Mouse (Mus musculus): Measurements from ENCODE around the gene Zeb2. TPM values are rescaled to one million over a fixed set of nuclear protein-coding genes. Genes with fewer than 3 reads are reported as not detected.
"Not testable (repeated sequence)": the region's sequence is repeated elsewhere in the genome, so short reads cannot be mapped to it uniquely, and the experiment has no call there.

The Zeb2 gene
- polyA plus RNA-seq, 1 experiment, result 57.8 TPM

DNA sequence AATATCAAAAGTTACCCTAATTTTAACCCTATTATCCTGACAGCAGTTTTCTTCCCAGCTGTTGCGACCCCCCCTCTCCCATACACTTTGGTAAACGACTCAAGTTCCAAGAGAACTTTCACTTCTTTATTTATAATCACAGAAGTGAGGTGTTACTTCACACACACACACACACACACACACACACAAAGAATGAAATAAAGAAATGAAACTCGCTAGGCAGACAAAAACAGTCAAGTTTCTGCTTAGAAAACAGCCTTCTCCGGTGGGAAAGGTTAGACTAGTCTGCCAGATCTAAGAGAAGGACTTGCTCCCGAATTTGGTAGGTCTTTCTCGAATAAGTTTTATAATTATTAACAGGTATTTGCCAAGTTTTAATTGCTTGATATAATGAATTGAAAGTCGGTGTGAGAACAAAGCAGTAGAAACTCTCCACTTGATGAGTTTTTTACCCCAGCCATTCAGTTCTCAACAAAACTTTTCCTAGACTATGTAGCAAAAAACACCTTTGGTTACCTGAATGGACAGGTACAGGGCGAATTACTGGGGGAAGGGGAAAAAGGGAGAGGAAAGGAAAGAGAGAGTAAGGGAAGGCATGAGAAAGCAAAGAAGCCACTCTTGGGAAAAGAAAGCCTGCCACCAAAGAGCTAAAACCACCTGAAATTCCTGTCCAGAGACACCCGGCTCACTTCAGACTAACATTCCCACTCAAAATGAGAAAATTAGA lies 5.0 kb downstream of the Zeb2 start:
- DNase-seq (ENCODE audit: low read depth), result no peak

DNA sequence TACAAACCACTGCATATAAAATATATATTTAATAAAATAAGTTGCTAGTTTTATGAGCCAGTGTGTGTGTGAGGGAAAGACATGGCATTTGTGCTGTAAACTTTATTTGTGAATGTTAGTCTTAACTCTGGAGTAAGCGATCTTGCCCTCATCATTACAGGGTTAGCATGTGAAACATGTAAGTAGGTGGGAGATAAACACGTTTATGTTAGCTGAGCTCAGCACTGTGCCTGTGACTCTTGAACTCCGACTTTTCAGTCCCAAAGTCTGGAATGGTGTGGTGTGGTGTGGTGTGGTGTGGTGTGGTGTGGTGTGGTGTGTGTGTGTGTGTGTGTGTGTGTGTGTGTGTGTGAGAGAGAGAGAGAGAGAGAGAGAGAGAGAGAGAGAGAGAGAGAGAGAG lies 5.6 kb downstream of the Zeb2 start:
- DNase-seq (ENCODE audit: low read depth), result not testable (repeated sequence)

DNA sequence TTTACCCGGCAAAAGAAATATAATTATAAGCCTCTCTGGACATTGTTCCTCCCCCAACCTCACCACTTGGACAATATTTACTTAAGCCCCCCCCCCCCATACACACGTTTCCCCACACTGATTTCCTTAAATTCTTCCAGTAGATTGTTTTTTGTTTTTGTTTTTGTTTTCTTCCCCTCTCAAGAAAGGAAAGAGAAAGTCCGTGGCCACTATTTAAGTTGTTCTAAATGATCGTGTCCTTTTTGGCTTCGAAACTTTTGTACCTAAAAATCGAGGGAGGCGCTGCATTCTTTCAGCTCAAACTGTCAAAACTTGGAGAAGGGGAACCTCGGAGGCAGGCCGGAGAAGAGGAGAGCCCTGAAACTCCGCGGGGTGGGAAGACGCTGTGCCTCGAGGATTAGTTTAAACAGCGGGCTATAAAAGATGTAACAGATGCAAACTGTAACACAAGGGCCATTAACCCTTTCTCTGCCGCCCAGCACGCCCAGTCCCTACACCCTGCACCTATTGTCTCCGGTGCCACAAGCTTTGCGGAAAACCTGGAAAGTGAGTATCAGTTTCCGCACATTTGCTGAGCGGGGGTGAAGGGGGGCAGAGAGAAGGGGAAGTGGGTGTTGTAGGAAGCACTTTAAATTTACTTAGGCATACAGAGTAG lies 6.3 kb downstream of the Zeb2 start:
- no peak for DNase-seq (ENCODE audit: low read depth)

DNA sequence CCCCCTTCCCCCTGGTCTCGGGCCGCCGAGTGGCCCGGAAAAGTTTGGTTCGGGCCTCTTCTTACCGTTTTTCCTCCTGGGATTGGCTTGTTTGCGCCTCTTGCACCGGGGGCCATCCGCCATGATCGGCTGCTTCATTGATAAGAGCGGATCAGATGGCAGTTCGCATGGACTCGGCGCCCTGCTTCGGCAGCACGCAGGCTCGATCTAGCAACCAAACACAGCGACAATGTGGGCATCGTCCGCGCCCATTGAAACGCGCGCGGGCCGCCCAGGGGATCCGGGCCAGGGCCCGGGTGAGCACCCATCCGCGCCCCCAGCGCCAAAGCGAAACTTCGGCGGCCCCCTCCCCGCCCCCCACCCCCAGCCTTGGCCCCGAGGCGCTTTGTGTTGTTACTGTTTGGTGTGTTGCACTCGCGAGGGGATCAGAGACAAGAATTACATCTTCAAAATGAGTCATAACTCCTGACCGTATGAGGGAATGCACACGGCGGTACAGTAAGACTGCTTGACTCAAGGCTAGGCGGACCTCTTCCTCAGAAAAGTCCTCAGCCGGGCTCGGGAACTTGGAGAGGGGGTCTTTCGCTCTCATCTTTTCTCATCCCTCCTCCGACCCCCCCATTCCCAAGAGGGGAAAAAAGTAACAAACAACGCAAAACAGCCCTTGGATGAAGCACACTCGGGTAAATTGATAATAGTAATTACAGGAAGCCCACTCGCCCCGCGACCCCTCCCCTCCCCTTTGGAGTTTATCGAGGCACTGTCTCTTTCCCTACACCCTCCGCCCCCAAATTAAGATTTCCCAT lies 7.0 kb downstream of the Zeb2 start:
- no peak for DNase-seq (ENCODE audit: low read depth)

DNA sequence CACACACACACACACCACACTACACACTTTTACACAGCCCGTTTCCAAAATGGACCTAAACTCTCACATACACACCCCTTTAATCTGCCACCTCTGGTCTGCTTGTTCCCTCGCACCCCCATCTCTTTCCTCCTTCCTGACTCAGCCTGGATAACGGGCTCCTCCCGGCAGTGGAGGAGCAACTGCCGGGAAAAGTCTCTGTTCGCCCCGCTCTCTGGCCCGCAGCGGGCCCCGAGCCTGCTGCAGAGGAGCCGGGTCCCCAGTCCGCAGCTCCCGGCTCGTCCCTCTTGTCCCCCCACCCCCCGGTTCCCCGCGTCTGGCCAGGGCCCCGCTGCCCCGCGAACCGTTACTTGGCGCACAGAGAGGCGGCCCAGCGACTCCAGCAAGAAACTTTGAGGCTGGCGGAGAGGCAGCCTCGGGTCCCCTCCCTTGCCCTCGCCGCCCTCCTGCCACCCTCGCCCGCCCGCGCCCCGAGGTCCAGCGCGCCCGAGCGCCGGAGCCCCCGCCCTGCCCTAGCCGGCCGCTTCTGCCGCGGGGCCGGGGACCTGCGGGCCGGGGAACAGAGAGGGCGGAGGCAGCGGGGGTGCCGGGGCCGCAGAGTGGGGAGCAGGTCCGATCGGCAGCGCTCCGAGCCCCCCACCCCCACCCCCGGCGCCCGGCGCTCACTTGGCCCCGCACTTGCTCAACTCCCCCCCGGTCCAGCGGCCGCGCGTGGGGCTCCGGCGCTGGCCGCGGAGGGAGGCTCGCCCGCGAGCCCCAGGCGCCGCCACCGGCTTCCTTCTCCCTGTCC lies 7.8 kb downstream of the Zeb2 start:
- no peak for DNase-seq (ENCODE audit: low read depth)

DNA sequence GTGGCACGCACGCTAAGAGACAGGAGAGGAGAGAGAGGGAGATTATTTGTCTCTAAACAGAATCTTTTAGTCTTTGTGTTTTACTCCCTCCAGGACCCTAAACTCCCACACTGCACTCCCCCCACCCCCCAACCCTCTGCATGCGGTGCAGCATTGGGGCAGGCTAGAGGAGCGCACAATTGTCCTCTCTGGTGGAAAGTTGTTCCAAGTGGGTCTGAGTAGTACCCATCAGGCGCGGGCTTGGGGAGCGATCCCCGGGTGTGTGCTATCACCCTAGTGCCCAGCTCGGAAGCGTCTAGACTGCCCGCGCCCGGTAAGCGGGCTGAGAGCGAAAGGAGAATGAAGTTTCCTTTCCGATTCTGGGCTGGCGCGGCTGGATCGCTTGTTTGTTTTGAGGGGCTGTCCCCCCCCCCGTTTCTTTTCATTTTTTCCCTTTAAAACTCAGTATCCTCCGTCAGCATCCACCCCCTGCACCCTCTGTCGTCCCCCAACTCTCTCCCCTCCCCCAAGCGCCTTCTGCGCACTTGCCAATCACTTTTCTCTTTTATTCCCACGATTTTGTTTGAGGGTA lies 8.6 kb downstream of the Zeb2 start:
- no peak for DNase-seq (ENCODE audit: low read depth)

DNA sequence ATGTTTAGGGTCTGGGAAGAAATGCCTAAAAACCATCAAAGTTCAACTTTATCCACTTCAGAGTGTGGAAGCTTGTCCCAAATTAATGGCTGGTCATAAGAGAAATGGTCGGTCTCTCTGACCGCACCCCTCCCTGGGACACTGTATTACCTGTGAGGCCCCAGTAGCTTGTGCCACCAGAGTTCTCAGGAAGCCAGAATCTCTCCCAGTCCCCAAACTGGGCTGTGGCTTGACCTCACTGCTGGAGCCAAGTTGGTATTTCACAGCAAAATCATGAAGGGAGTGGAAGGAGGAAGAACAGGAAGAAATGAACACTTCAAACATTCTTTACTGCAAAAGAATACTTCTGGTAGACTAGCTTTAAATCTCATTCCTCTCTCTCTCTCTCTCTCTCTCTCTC lies 9.6 kb downstream of the Zeb2 start:
- DNase-seq (ENCODE audit: low read depth), result no peak

DNA sequence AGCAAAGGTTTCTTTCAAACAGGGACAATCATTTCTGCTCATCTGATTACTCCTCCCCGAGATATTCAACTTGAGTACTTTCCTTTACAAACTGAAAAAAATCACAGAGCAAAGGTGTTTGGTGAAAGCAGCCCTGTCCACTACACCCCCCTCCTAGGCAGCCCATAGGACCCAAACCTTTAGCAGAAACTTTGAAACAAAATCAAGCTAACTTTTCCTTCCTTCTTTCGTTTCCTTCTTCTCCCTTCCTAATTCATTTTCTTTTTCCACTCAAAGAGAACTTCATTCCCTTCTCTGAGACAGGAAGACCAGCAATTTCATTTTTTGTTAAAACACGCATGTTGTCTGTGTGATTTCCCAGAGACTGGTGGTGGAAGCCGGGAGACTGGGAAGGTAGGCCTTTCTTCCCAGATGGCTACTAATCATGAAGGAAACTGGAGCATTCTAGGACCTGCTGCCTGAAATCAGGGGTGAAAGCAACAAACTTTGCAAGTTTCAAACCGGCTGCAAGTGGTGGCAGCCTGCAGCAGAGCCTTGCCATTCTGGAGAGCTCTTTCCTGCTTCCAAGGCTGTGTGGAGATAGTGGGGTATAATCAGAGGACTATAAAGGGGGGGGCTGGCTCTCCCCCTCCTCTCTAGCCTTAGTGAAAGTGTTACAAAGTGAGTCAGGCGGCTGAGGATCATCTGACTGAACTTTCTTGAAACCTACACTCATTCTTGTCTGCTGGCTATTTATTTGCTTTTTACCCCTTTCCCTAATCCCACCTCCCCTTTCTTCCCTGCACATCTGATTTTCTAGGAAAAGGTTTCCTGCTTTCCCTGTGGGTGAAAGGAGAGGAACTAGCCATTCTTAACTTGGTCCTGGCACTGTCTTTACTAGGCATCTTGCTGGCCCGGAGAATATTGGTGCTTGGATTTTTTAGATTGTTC lies 11.0 kb downstream of the Zeb2 start:
- no peak for DNase-seq (ENCODE audit: low read depth)

DNA sequence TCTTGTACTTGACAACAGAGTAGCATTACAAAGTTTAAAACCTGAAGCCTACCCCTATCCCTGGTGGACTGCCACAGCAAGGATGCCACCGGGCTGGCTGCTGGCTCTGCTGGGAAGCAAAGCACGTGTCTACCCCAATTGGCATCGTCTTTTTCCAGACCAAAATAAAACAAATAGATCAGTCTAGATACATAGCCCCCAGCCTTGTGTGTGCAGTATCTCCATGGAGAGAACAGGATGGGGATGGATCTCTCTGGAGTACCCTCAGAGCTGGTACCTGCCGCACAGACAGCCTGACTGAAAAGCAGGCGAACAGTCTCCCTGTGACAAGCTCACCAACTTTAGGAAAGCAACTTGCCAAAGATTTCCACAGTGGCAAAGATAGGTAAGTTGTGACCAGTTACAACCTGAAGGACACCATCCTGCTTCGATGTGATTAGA lies 11.9 kb downstream of the Zeb2 start:
- DNase-seq (ENCODE audit: low read depth), result no peak

DNA sequence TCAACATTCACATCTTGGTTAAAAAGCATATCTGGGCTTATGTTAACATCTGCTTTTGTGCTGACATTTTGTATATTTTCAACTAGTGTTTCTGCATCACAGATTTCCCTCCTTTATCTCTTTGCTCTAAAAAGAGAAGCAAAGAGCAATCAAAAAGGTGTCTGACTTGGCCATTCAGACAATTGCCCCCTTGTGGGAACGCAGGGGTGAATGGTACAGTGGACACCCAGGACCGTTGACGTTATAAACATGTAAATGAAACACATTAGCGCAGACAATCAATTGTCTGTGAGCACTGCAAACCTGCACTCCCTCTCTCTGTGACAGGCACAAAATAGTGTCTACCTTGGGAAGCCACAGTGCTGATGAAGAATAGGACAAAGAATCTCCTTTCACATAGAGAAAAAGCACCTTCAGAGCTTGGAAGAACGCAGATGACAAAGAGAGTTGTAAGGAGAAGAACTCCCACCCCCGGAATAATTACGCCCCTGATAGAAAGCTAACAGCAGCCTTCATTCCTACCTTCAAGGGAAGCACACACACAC lies 12.6 kb downstream of the Zeb2 start:
- DNase-seq (ENCODE audit: low read depth), result no peak

DNA sequence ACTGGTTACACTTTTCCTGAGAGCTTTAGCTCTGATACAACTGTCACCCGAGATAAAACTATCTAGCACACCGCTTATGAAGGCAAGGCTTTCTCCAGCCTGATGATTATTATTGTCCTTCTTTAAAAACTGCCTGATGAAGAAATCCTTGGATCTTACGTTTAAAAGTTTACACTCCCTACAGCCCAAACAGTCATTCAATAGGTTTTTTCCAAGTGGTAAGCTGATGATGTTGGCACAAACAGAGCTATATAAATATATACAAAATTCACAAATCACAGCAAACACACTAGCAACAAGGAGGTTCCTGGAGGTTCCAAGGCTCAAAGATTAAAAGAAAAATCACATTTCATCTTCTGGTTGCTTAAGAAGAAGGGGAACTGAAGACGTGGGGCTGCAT lies 13.1 kb downstream of the Zeb2 start:
- DNase-seq (ENCODE audit: low read depth), result no peak

DNA sequence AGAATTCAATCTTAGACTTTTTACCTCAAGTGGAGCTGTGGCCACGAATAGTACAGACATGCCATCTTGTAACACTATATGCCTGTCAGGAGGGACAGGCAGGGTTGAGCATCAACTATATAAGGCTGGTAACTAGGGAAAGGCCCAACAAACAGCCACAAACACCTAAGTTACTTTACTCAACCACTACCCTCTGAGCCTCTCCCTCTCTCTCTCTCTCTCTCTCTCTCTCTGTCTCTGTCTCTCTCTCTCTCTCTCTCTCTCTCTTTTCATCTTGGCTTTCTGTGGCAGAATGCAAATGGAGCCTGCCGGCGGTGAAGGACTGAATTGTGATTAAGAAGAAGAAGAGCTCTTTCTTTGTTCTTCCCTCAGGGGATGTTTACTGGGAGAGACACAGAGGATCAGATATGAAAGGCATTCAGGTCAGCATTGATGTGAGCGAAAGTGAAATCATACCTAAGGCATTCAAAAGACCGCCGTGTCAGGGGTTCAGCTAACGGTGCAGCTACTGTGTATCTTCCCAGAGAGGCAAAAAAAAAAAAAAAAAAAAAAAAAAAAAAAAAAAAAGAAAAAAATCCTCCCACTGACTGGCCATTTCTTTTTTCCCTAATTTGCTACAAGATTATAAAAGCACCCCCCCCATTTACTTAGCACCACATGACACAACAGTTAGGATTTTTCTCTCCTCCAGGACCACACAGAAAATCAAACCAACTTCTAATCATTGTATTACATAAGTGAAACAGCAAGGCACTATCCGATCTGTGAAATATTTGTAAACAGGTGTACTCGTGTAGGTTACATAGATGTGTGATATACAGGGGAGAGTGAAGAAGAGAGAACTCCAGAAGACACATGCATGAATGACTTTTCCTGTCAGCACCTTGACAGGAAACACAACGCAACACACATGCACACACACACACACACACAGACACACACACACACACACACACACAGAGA lies 13.9 kb downstream of the Zeb2 start:
- no peak for DNase-seq (ENCODE audit: low read depth)

DNA sequence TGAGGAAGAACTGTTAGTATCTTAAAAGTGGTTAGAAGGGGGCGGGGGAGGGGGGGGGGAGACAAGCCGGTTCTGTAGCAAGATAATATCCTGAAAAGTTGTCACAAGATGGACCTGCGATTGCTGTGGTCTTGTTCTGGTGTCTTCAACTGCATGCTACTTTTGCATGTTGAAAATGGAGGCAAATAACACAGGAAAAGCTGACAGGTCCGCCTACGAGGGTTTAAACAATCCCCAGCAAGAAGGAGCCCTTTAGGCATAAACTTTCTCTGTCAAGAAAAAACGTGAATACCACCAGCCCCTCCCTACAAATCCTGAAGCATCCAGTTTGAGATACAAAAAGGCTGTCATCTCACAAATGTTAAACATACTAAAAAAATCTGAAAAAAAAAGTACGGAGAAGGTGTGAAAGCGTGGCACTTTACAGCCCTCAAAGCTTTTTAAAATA lies 15.0 kb downstream of the Zeb2 start:
- no peak for DNase-seq (ENCODE audit: low read depth)

DNA sequence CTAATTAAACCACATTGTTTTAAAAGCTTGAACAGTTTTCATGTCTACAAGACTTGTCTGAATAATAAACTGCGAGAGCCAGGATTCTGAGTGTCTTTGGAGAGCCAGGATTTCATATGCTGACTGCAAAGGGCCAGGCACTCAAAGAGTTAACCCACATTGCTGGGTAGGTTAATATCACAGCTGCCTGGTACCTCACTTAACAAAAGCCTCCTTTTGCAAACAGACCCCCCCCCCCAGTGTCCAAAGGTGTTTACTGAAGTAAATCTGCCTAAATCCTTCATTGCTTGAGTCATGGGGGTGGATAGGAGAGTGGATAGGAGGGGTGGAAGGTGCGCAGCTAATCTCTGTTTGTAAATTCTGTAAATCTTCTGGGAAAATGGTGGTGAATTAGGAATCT lies 15.6 kb downstream of the Zeb2 start:
- no peak for DNase-seq (ENCODE audit: low read depth)

DNA sequence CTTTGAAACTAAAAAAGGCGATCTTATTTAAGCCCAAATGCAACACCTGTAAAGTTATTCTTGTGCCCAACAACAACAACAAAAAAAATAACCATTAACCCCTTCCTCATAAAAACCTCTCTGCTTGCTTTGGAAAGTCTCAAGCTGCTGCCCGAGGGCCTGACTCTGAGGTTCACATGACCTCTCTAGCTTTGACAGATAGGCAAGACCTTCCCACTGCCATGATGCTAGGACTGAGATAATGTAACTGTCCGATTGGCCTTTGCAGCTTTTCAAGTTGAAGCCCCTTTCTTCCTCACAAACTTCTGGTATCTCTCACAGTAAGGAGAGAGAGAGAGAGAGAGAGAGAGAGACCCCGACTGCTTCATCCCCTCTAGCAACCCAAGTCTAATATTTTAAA lies 16.2 kb downstream of the Zeb2 start:
- no peak for DNase-seq (ENCODE audit: low read depth)

DNA sequence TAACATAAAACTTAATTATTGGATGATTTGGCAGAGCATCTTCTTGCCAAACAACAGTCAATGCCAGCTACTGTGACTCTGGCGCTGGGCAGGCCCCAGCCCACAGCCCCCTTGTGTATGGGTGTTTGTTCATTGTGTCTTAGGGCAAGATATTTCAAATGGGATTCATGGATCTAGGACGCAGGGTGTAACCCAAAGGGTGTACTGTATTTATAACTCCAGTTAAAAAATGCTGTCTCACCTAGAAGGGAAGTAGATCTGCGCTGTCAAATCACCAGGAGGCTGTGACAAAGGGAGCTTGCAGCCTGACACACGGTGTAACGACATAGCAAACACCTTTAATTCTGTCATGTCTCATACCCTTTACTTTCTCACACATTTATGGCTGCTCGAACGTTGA lies 16.6 kb downstream of the Zeb2 start:
- no peak for DNase-seq (ENCODE audit: low read depth)

DNA sequence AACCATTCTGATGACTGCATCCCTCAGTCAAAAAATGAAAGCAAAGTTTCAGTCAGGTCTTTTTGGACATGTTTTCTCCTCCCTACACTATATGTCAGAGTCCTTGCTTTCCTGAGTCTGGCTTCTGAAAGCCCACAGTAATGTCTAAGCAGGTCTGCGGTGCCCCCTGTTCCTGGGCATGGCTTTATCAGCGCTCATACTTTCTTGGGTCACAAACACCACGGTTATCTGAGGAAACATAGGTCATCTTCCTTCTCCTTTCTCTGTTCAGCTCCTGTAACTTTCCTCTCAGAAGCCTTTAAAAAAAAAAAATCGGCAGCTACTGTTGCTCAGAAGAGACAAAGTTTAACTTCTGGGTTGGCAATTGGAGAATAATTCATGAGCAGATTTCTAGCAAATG lies 17.2 kb downstream of the Zeb2 start:
- no peak for DNase-seq (ENCODE audit: low read depth)

DNA sequence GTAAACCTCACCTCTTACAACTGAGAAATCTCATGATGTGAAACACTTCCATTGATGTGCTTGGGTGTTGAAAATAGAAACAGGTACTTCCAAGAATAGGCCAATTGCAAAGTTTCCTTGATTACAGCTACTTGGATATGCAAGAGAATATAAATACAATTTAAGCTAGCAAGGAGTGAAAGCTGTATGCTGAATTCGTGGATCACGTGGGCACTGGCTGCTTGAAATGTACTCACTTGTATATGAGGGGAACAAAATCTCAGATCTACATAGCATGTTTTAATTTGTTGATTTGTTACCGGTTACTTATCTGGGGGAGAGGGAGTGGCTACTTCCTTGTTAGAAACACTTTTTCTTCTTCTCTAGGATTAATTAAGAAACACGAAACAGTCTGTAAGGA lies 18.1 kb downstream of the Zeb2 start:
- no peak for DNase-seq (ENCODE audit: low read depth)

DNA sequence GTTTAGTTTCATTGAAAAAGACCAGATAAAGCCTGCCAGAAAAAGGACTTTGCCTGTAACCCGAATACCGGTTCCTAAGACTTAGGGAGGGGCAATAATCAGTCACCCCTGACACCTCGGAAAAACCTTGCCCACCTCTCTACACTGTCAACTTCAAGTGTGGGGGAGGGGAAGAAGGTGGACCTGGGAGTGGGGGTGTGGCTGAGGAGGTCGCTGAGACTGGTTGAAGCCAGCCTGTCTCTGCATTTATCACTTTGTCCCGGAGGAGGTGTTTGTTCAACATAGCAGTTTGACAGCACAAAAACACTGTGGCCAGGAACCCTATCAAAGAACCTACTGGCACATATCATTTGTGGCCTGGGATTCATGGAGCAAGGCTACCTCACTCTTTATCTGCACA lies 19.2 kb downstream of the Zeb2 start:
- DNase-seq (ENCODE audit: low read depth), result no peak

All from gonadal fat pad, adult 2 months (tissue).